Mouse (Mus musculus) liver, embryonic 14.5 days (tissue): ENCODE data around the gene Tbc1d22a.

Experiments
- CTCF ChIP-seq: IDR thresholded peaks from 2 replicates; pipeline ENCODE4 v1.5.1; 2016; ENCODE audit warnings: antibody characterized with exemption, low read depth, control low read depth
- EP300 ChIP-seq: IDR thresholded peaks from 2 replicates; pipeline ENCODE4 v1.6.1; 2016; ENCODE audit warnings: antibody characterized with exemption, low read depth

- TF ChIP-seq CTCF, result no peak
- no peak for TF ChIP-seq EP300
Observed at GRCm38 (mm10) chr15:86383278-86383677, 169.0 kb downstream of the Tbc1d22a start.
